Mouse (Mus musculus) heart, adult 2 months (tissue): ENCODE data around the gene Ripor1.
"Not testable (repeated sequence)": the region's sequence is repeated elsewhere in the genome, so short reads cannot be mapped to it uniquely, and the experiment has no call there.

ENCODE experiments used
- CTCF ChIP-seq: fragments of 200-600 bp; IDR thresholded peaks from 2 replicates; pipeline ENCODE4 v1.8.1; 2022; ENCODE audit warnings: antibody characterized with exemption, mild to moderate bottlenecking, moderate library complexity
- EP300 ChIP-seq: fragments of 200-500 bp; IDR thresholded peaks from 2 replicates; pipeline ENCODE4 v1.6.1; 2011; ENCODE audit warnings: low read depth, low read length, control low read depth; ENCODE audit not compliant: insufficient read depth
- POLR2A ChIP-seq: fragments of 200-500 bp; IDR thresholded peaks from 2 replicates; pipeline ENCODE4 v1.6.1; 2011; ENCODE audit warnings: mild to moderate bottlenecking, low read depth, low read length, control low read depth; ENCODE audit not compliant: insufficient read depth

GRCm38 (mm10) chr8:105602540-105602939, 2.5 kb upstream of the Ripor1 start:
- not testable (repeated sequence) for TF ChIP-seq CTCF, POLR2A, EP300
